Mouse (Mus musculus) kidney, postnatal 4 days (tissue): ENCODE data around the gene Zfp949.

Source experiments
- DNase-seq, 2 experiments: peaks; one replicate each; pipeline ENCODE4 v3.0.0; 2021; ENCODE audit warnings: mixed read lengths in 2 of 2

The Zfp949 gene

GRCm38 (mm10) chr9:88547851-88548613 lies at the start of gene Zfp949:
Gene Zfp949, plus strand, starts transcription at chr9:88548020.
- peak; percentile 61 to 74 for DNase-seq

DNA sequence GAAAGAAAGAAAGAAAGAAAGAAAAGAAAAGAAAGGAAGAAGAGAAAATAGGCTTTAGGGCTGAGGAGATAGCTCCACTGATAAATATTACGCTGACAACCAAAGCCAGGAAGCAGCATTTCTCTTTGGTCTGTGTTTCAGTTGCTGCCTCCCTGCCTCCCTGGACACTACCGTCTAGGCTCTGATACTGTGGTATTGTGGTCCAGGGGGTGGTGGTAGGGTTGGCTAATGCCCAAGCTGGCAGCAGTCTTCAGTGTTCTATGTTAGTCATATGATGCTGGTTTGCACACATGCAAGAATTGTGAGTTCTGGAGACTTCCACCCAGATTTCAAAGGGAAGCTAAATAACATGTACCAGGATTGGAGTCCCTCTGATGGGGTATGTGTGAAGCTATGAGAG lies 47.7 kb upstream of the Zfp949 start:
- DNase-seq, result no peak

DNA sequence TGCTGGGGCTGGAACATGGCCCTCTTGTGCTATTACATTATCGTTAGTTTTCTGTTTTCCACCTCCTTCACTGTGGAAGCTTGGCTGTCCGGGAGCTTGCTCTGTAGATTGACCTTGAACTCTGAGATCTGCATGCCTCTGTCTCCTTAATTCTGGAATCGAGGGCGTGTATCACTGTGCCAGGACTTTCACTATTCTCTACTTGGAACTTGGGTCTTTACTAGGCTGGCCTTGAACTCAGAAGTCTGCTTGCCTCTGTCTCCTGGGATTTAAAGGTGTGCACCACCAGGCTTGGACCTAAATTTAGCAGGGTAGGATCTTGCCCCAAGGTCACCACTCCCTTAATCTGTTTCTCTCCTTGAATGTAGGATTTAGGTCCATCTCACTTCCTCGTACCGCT lies 46.0 kb upstream of the Zfp949 start:
- no peak for DNase-seq

DNA sequence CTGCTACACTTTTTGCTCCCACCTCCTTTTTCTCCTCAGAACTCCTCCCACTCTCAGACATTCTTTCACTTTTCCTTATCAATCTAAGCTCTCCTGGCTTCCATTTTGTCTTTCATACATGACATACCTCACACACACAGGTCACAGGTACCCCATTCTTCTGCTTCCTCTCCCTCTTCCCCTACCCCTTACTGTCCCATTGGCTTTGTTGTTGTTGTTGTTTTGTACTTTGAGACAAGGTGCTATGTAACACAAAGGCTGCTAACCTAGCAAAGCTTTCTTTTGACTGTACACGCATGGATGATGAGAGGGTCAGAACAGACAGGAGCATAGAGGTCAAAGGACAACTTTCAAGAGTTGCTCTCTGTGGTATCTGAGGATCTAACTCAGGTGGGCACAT lies 32.3 kb upstream of the Zfp949 start:
- no peak for DNase-seq

GRCm38 (mm10) chr9:88516361-88516995 lies 31.3 kb upstream of the Zfp949 start:
- no peak for DNase-seq

GRCm38 (mm10) chr9:88519390-88520121 lies 28.3 kb upstream of the Zfp949 start:
- no peak for DNase-seq

DNA sequence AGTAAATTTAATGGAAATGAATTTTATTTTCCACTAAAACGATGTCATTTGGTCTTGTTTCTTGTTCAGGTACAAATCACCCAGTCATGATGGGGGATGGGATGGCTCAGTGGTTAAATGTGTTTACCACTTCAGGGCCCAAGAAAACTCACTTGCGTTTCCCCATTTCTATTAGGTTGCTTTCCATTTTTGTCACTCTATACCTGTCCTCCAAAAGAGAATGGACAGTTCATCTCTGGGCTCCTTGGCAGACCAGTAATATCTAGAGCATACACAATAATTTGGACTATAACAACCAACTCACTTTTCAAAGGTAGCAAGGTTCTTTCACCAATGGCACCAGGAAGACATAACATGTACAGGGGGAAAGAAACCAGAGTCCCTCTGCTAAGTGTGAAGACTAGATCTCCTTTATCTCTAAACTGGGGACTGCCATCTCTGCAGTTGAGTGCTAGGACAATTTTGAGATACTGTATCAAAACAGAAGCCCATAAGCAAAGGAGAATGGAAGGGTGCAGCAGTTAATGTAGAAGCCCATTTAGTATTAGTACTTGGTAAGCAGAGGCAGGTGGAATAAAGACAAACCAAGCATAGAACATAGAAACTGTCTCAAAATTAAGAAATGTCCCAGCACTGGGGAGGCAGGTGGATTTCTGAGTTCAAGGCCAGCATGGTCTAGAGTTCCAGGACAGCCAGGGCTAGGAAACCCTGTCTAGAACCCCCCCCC lies 27.5 kb upstream of the Zfp949 start:
- DNase-seq, result no peak

DNA sequence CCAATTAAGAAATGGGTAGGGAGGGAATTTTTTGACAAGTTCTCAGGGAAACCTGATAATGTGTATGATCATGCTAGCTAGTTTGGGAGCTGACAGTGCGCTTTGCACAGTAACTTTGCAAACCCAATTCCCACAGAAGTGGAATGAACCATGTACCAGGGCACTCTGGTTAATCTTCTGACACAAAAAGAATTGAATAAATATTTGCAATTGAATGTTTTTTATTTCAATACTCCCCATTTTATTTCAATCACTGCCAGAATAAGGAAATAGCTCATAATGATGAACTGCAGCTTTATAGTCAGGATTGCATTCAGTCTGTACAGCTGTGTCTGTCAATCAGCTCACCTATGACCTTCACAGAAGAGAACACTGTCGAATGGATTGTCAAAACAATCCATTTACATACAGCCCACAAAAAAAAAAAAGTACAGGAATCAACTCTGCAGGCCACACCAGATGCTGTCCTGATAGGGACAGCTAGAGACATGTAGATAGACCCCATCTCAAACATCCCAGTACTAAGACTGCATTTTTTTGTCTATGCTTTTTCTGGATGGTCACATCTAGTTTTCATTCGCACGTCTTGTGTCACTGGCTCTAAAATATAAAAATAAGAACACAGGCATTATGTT lies 26.9 kb upstream of the Zfp949 start:
- no peak for DNase-seq

GRCm38 (mm10) chr9:88521961-88522568 lies 25.8 kb upstream of the Zfp949 start:
- DNase-seq, result no peak

DNA sequence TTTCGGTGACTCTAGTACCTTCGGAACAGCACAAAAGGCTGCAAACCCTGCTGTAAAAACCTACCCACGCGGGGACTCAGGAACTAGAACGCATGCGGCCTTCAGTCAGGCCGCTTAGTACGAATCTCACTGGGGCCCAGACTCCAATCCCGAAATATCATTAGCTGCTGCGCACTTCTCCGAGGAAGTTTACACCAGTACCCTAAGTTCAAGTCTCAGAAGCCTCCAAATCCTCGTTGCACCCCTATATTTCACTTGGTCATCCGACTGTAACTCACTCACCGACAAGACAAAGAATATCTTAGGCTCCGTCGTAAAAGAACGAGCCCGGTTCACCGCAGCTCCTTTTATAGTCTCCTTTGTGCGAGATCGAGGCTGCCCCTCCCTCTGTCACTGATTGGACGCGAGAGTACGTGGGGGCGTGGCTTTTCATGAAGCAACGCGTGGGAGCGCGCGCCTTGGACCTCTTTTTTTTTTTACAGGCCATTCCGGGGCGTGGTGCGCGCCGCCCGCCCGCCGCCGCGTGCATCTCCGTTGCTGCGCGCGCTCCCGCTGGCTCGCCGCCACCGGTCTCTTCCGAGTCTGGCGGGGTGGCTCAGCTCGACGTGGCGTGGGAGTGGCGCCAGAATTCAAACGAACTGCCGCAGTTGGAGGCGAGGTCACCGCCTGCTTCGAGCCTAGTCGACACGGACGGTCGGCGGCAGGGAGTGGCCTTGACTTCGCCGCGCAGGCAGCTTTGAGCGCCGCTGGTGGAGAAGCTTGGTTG lies 25.1 kb upstream of the Zfp949 start:
- DNase-seq, result peak; percentile 98

GRCm38 (mm10) chr9:88523335-88523668 lies 24.5 kb upstream of the Zfp949 start:
- DNase-seq, result no peak

DNA sequence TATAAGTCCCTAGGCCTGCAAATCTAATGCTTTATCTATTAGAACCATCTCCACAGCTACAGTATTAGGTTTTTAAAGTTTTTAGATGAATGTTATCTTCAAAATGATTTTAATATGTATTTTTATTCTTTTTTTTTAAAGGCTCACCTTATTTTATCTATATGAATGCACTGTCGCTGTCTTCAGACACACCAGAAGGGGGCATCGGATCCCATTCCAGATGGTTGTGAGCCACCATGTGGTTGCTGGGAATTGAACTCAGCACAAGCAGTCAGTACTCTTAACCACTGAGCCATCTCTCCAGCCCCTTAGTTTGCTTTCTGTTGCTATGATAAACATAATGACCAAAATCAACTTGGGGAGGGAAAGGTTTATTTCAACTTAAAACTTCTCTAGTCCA lies 23.5 kb upstream of the Zfp949 start:
- no peak for DNase-seq

DNA sequence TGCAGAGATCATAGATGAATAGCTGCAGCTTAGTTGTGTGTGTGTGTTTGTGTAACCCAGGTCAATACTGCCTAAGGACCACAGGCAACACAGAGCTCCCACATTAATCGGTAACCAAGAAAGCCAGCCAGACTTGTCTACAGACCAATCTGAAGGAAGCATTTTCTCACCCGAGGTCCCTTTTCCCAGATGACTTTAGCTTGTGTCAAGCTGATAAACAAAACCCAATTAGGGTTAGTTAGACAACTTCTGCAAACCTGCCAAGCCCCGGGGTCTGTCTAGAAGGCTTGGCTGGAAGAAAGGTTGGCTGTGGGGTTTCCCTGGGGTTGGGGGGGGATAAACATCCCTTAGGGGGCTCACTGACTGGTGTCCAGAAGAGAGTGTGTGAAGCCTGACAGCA lies 23.0 kb upstream of the Zfp949 start:
- DNase-seq, result no peak

DNA sequence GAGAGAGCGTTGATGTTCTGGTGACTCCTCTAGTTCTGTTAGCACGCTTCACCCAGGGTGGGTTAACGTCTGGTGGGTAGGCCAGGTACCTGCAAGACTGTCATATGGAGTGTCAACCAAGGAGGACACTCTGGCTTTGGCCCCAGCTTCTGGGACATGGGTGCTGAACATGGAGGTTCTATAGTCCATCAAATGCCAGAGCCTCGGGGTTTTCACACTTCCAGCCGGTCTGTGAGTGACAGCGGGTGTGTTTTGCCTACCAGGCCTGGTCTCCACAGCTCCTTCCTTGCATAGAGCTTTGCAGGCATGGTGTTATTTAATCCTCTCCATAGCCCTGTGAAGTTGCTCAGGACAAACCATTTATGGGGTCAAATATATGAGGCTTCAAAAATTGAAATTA lies 22.5 kb upstream of the Zfp949 start:
- no peak for DNase-seq

DNA sequence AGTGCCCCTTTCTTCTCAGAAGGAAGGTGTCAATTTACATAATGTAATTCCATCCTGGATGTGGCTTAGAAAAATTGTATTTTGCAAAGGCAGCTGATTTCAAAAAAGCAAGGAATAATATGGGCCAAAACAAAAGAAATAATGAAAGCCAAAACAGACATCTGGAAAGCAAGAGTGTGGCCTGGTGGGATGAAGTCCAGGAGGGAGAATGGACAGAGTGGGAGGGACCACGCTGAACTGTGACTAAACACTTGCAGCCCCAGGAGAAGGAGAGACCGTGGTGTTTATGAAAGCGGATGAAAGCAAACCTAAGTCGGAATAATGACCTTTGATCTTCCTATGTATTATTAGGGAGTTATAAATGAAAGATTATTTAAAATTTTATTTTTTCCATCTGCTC lies 19.9 kb upstream of the Zfp949 start:
- no peak for DNase-seq

DNA sequence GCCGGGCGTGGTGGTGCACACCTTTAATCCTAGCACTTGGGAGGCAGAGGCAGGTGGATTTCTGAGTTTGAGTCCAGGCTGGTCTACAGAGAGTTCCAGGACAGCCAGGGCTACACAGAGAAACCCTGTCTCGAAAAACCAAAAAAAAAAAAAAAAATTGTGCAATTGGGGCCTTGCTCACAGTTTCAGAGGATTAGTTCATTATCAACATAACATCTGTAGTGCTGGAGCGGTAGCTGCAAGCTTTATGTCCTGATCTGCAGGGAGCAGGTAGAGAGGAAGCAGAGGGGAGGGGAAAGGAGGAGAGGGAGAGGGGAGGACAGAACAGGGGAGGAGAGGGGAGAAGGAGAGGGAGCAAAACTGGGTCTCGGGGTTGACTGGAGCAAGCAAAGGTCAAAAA lies 19.1 kb upstream of the Zfp949 start:
- DNase-seq, result no peak

GRCm38 (mm10) chr9:88529571-88529970 lies 18.2 kb upstream of the Zfp949 start:
- DNase-seq, result no peak

DNA sequence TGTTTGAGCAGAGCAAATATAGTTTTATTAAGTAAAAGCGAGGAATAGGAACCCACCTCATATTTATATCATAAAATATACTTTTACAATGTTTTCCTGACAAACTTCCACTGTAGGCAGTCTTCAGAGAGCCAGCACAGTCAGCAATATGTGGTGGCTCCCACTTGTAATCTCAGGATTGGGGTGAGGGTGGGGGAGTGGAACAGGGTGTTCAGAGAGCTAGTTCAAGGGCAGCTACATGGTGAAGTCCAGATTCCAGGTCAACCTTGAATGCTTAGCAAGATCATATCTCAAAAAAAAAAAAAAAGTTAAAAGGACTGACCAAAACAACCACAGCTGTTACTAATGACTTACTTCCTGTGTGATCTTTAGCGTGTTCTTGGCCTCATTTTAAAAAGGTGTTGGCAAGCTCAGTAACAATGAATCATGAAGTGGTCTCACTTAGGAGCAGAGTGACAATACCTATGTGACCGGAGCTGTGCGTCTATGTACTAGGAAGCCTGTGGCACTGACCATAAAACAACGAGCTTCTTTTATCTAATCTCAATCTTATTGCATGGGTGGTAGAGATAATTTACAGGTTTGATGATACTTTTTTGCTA lies 17.7 kb upstream of the Zfp949 start:
- no peak for DNase-seq

GRCm38 (mm10) chr9:88534093-88534492 lies 13.7 kb upstream of the Zfp949 start:
- DNase-seq, result no peak

GRCm38 (mm10) chr9:88539546-88540224 lies 8.1 kb upstream of the Zfp949 start:
- DNase-seq, result no peak

DNA sequence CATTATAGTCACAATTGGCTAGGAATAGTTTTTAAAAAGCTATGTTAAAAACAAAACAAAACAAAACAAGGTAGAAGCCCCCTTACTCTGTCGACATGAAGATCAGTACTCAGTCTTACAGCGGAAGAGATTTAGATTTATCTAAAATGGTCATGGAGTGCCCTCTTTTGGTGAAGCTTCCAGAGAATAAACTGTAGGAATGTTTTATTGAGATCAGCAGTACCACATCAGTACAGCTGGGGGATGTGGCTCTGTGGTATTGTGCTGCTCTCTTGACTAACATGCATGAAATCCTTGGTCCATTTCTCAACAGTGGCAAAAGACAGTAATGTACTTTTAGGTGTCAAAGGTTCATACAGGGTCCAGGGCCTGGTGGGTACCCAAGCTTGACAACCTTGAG lies 5.0 kb upstream of the Zfp949 start:
- no peak for DNase-seq
